Mouse (Mus musculus): ENCODE results near the gene Myo7a.

DNA sequence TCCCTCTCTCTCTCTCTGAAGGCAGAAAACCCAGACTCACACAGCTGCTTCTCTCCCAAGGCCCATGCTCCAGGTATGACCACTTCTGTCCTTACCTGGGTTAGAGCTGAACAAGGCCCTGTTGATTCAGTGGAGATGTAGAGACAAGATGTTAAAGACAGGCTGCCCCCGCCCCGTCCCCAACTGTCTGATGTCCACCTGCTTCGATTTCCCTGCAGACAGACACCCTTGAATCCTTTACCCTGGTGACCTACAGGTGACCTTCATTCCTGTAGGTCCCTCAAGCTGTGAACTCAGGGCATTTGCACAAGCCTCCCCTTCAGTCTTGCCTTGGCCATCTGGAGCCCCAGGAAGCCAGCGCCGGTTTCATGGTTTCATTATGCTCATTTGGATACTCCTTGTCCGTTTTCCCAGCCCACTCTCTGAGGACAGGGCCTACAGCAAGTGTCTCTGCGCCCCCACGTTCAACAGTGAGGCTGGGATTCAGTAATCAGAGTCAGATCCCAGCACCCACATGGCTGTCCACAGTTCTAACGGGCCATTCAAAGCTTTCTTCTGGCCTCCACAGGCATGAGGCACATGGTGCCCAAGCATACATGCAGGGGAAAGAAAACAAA is 45.2 kb upstream of the Myo7a start:
- TF ChIP-seq CHD2 (IDR thresholded peaks at IDR 0.05; ENCODE audit: low read length) (no peak), CTCF (conservative IDR thresholded peaks at IDR 0.05 in 1 of 2, IDR thresholded peaks at IDR 0.05 in 1 of 2; ENCODE audit: low read depth in 2 of 2, low read length in 2 of 2) (no peak), ZMIZ1 (IDR thresholded peaks at IDR 0.05; ENCODE audit: low read depth, low read length) (no peak), ZC3H11A (IDR thresholded peaks at IDR 0.05; ENCODE audit: low read depth, low read length) (no peak), EP300 (IDR thresholded peaks at IDR 0.05; ENCODE audit: low read length) (no peak), CHD1 (IDR thresholded peaks at IDR 0.05; ENCODE audit: low read depth, low read length) (no peak)

All from CH12.LX (cell line).